Mouse (Mus musculus): ENCODE data around the gene Ano4.

Gene Ano4

GRCm38 (mm10) chr10:89344491-89345195, at the start of gene Ano4:
TSS of gene Ano4 (minus strand) at chr10:89344762.
- DNase-seq (ENCODE audit: low spot score), result peak; percentile 21

GRCm38 (mm10) chr10:89392687-89393086, 48.1 kb upstream of the Ano4 start:
- DNase-seq (ENCODE audit: low spot score), result no peak

GRCm38 (mm10) chr10:89391571-89392163, 47.1 kb upstream of the Ano4 start:
- no peak for DNase-seq (ENCODE audit: low spot score)

- no peak for DNase-seq (ENCODE audit: low spot score)
Observed at GRCm38 (mm10) chr10:89386461-89386860, 41.9 kb upstream of the Ano4 start.

- peak; percentile 76 for DNase-seq (ENCODE audit: low spot score)
Observed at GRCm38 (mm10) chr10:89383462-89383861, 38.9 kb upstream of the Ano4 start.

GRCm38 (mm10) chr10:89377750-89378149, 33.2 kb upstream of the Ano4 start:
- DNase-seq (ENCODE audit: low spot score), result no peak

GRCm38 (mm10) chr10:89370051-89370450, 25.5 kb upstream of the Ano4 start:
- no peak for DNase-seq (ENCODE audit: low spot score)

GRCm38 (mm10) chr10:89358933-89359332, 14.4 kb upstream of the Ano4 start:
- DNase-seq (ENCODE audit: low spot score), result no peak

GRCm38 (mm10) chr10:89354639-89355038, 10.1 kb upstream of the Ano4 start:
- DNase-seq (ENCODE audit: low spot score), result no peak

GRCm38 (mm10) chr10:89351416-89351815, 6.9 kb upstream of the Ano4 start:
- DNase-seq (ENCODE audit: low spot score), result no peak

GRCm38 (mm10) chr10:89345606-89346005, 1.0 kb upstream of the Ano4 start:
- DNase-seq (ENCODE audit: low spot score), result no peak

GRCm38 (mm10) chr10:89345196-89345533, 603 bp upstream of the Ano4 start:
- no peak for DNase-seq (ENCODE audit: low spot score)

GRCm38 (mm10) chr10:89344132-89344490, 451 bp downstream of the Ano4 start:
- no peak for DNase-seq (ENCODE audit: low spot score)

GRCm38 (mm10) chr10:89343716-89344115, 846 bp downstream of the Ano4 start:
- no peak for DNase-seq (ENCODE audit: low spot score)

- DNase-seq (ENCODE audit: low spot score), result no peak
Observed at GRCm38 (mm10) chr10:89330261-89330660, 14.3 kb downstream of the Ano4 start.

GRCm38 (mm10) chr10:89329806-89330205, 14.8 kb downstream of the Ano4 start:
- no peak for DNase-seq (ENCODE audit: low spot score)

- peak; percentile 22 for DNase-seq (ENCODE audit: low spot score)
Observed at GRCm38 (mm10) chr10:89328876-89329275, 15.7 kb downstream of the Ano4 start.

GRCm38 (mm10) chr10:89327004-89327511, 17.5 kb downstream of the Ano4 start:
- DNase-seq (ENCODE audit: low spot score), result peak; percentile 74

GRCm38 (mm10) chr10:89326383-89326782, 18.2 kb downstream of the Ano4 start:
- DNase-seq (ENCODE audit: low spot score), result no peak

- no peak for DNase-seq (ENCODE audit: low spot score)
Observed at GRCm38 (mm10) chr10:89307566-89307965, 37.0 kb downstream of the Ano4 start.

- DNase-seq (ENCODE audit: low spot score), result no peak
Observed at GRCm38 (mm10) chr10:89300346-89300745, 44.2 kb downstream of the Ano4 start.

- DNase-seq (ENCODE audit: low spot score), result no peak
Observed at GRCm38 (mm10) chr10:89292784-89293183, 51.8 kb downstream of the Ano4 start.

GRCm38 (mm10) chr10:89290698-89291097, 53.9 kb downstream of the Ano4 start:
- no peak for DNase-seq (ENCODE audit: low spot score)

GRCm38 (mm10) chr10:89289290-89289689, 55.3 kb downstream of the Ano4 start:
- DNase-seq (ENCODE audit: low spot score), result no peak

All from urinary bladder, postnatal 25 days (tissue).